Mouse (Mus musculus) heart, adult 2 months (tissue): ENCODE results near the gene Pyroxd1.

Experiments
- CTCF ChIP-seq: fragments of 200-600 bp; IDR thresholded peaks from 2 replicates; pipeline ENCODE4 v1.8.1; 2022; ENCODE audit warnings: antibody characterized with exemption, mild to moderate bottlenecking, moderate library complexity
- EP300 ChIP-seq: fragments of 200-500 bp; IDR thresholded peaks from 2 replicates; pipeline ENCODE4 v1.6.1; 2011; ENCODE audit warnings: low read depth, low read length, control low read depth; ENCODE audit not compliant: insufficient read depth

DNA sequence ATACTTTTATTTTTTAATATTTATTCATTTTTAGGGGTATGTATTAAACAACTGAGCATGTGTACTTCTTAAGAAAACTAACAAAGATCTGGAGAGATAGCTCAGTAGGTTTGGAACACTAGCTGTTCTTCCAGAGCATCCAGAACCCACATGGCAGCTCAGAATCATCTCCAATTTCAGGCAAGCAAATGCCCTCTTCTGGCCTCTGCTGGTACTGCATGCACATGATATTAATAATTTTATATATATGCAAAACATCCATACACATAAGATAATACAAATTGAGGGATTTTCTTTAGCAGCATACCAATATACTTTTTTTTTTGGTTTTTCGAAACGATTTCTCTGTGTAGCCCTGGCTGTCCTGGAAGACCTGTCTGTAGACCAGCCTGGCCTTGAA is 1.9 kb upstream of the Pyroxd1 start:
- no peak for TF ChIP-seq EP300
- TF ChIP-seq CTCF, result peak; percentile 75
